Mouse (Mus musculus): ENCODE measurements around the gene Thumpd3. TPM values are rescaled to one million over a fixed set of nuclear protein-coding genes. Genes with fewer than 3 reads are reported as not detected.
A peak's percentile ranks its signal among the peaks of the same experiment; 100 is the strongest.

The Thumpd3 gene
- polyA plus RNA-seq, 1 experiment from 2014 or later, result 67.9 TPM

GRCm38 (mm10) chr6:113036463-113037175 lies 9.4 kb upstream of the Thumpd3 start:
- DNase-seq (ENCODE audit: low spot score), result no peak

GRCm38 (mm10) chr6:113037946-113038734 lies 7.9 kb upstream of the Thumpd3 start:
- DNase-seq (ENCODE audit: low spot score), result peak; percentile 73

DNA sequence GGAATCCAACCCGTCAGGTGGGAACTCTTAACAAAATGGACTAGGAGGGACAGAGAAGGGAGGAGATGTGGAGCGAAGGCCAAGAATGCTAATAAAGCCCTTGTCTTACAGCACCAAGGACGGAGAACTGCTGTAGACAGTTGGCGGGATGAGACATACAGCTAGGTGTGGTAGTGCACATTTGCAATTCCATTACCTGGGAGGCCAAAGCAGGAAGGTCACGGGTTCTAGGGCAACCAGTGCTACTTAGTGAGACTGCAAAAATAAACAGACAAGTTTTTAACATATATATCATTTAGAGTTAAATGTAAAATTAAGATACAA lies 7.3 kb upstream of the Thumpd3 start:
- DNase-seq (ENCODE audit: low spot score), result no peak

- no peak for DNase-seq (ENCODE audit: low spot score)
Observed at GRCm38 (mm10) chr6:113040319-113040718, 5.7 kb upstream of the Thumpd3 start.

- no peak for DNase-seq (ENCODE audit: low spot score)
Observed at GRCm38 (mm10) chr6:113041215-113041990, 4.6 kb upstream of the Thumpd3 start.

DNA sequence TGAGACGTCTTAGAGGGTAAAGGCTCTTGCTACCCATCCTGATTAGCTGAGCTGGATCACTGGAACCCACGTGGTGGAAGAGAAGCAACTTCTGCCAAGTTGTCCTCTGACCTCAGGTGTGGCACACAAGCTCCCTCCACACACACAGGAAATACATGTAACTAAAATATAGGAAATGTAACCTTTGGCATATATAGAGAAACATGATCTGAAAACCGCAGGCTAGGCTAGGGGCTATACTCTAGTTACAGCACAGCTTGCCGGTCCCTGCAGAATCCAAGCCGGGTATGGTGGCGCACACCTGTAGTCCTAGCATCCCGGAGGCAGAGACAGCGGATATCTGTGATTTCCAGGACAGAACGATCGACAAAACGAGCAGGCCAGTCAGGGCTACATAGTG lies 450 bp upstream of the Thumpd3 start:
- DNase-seq (ENCODE audit: low spot score), result no peak

DNA sequence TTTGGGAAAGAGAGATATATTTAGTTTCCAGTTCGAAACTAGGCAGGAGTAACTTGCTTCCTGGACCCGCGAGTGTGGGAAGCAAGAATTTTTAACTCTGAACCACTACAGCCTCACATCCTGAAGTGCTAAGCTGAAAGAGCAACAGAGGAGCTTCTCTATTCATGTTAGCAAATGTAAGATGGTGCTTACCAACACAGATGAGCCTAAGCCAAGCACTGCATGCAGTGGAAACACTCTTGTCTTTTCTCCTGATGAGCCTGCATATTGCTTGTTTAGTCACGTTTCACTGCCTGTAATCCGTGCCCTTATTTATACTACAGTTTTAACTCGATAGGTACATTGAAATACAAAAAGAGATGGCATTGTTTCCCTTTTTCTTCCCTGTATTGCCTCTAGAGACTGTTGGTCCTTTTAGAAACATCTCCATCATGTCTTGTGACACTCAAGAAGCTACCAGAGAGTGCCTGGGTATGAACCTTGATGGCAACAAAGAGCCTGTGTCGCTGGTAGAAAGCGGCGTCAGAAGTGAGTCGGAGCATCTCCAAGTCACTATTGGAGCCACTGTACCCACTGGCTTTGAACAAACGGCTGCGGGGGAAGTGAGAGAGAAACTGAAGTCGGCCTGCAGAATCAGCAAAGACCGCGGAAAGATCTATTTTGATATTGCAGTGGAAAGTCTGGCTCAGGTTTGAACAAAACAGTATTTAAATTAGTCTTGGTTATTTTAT lies 1.2 kb downstream of the Thumpd3 start:
- peak; percentile 11 for DNase-seq (ENCODE audit: low spot score)

DNA sequence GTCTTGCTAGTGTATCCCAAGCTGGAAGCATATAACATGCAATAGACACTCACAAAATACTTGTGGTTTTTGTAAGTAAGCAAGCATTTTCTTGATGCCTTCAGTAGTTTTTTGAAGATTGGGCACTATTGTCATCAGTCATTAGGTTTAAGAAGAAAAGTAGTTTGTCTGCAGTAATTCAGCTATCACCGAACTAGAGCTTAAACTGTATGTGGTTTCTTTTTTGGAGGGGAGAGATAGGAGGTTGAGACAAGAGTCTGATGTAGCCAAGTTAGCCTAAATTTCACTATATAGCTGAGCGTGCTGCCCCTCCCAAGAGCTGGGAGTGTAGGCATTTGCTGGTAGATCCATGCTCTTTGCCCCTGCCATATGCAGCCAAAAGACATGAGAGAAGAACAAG lies 2.3 kb downstream of the Thumpd3 start:
- no peak for DNase-seq (ENCODE audit: low spot score)

- DNase-seq (ENCODE audit: low spot score), result no peak
Observed at GRCm38 (mm10) chr6:113049159-113049558, 3.1 kb downstream of the Thumpd3 start.

DNA sequence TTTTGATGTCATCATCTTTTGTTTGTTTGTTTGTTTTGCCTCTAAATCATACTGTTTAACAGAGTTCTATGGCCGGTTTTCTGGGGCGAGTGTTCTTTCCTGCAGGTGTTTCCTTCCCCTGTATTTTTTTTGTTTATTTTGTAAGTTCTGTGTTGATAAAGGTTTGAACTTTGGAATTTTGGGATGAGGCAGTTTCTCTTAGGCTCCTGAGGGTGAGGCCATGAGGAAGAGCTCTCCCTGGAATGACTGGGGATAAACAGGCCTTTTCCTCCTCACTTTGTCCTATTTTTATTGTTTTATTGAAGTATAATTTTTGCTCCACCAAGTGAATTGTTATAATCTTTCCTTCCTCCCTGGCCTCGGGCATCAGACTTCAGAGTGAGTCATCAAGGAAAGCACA lies 6.9 kb downstream of the Thumpd3 start:
- no peak for DNase-seq (ENCODE audit: low spot score)

GRCm38 (mm10) chr6:113054552-113055107 lies 8.6 kb downstream of the Thumpd3 start:
- DNase-seq (ENCODE audit: low spot score), result no peak

DNA sequence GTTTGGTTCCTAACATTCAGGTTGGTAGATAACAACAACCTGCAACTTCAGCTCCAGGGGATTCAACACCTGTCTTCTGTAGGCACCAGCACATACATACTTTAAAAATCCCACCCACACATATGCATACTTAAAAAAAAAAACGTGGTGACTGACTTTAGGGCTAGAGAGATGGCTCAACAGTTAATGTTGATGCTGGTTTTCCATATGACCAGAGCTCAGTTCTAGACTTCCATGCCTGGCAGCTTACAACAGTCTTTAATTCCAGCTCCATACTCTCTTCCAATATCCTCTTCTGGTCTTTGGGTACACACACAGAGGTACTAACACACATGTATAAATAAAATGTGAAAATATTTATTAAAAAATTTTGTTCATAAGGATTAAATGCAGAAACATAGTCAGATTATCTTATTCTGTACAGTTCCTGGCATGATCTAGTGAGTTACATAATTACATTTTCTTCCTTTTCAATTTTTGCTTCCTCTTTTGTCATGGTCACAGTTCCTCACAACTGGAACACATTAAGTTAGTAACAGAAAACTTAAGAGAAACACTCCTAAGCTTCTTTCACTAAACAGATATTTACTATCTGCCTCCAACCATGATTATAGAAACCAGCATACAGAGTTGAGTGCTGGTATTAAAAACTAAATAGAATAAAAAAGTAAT lies 15.0 kb downstream of the Thumpd3 start:
- DNase-seq (ENCODE audit: low spot score), result no peak

- DNase-seq (ENCODE audit: low spot score), result no peak
Observed at GRCm38 (mm10) chr6:113062253-113062652, 16.2 kb downstream of the Thumpd3 start.

DNA sequence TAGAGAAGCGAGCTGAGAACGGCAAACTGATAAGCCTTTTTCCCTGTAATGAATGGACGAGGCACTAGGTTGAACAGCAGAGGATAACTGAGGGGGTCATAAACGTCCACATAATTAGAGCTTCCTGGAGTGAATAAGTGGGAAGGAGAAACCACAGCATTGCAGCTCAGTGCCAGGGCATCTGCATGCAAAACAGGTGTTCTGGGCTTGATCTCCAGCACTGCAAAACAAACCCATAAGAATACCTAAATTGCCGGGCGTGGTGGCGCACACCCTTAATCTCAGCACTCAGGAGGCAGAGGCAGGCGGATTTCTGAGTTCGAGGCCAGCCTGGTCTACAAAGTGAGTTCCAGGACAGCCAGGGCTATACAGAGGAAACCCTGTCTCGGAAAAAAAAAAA lies 17.3 kb downstream of the Thumpd3 start:
- DNase-seq (ENCODE audit: low spot score), result no peak

GRCm38 (mm10) chr6:113065186-113065585 lies 19.2 kb downstream of the Thumpd3 start:
- no peak for DNase-seq (ENCODE audit: low spot score)

- no peak for DNase-seq (ENCODE audit: low spot score)
Observed at GRCm38 (mm10) chr6:113069154-113069553, 23.1 kb downstream of the Thumpd3 start.

DNA sequence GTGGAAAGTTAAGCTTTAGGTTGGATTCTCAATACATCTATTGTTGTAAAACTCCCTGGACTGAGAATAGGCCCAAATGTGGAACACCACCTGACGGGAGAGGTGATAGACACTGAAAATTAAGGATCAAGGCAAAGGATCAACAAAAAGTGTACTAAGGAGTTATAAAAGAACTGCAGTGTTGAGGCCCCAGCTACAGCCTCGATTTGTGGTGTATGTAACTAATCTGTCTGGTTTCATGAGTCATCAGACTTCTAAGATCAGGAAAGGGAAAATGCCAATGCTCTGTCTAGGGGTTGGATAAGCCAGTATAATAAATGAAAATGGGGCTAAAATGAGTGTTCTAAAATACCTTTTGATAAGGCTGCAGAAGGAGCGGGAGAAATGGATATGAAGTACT lies 29.2 kb downstream of the Thumpd3 start:
- no peak for DNase-seq (ENCODE audit: low spot score)

DNA sequence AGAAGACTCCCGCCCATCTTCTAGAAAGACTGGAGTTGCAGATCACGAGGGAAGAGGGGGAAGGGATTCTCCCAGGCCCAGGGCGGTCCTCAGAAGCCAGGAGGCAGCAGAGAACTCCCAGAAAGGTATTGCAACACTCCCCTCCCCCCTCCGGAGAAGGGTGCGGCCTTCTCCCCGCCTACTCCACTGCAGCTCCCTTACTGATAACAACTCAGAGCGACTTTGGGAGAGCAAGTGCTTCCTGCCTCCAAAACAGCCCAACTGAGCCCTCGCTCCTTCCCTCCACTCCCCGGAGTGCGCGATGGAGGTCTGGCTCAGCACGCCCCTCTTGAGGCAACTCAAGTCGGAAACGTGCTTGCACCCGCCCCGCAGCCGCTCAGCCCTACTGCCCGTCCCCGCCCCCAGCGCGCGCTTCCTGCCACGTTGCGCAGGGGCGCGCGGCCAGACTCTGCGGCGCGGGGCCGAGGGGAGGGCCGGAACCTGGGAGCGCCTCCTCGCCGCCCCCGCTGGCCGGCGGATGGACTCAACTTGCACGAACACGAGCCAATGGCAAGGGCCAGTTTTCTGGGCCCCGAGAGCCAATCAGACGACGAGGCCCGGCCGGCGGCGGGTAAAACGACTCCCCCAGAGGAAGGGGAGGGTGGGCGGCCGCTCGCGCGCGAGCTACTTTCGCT lies 30.1 kb downstream of the Thumpd3 start:
- DNase-seq (ENCODE audit: low spot score), result peak; percentile 91

DNA sequence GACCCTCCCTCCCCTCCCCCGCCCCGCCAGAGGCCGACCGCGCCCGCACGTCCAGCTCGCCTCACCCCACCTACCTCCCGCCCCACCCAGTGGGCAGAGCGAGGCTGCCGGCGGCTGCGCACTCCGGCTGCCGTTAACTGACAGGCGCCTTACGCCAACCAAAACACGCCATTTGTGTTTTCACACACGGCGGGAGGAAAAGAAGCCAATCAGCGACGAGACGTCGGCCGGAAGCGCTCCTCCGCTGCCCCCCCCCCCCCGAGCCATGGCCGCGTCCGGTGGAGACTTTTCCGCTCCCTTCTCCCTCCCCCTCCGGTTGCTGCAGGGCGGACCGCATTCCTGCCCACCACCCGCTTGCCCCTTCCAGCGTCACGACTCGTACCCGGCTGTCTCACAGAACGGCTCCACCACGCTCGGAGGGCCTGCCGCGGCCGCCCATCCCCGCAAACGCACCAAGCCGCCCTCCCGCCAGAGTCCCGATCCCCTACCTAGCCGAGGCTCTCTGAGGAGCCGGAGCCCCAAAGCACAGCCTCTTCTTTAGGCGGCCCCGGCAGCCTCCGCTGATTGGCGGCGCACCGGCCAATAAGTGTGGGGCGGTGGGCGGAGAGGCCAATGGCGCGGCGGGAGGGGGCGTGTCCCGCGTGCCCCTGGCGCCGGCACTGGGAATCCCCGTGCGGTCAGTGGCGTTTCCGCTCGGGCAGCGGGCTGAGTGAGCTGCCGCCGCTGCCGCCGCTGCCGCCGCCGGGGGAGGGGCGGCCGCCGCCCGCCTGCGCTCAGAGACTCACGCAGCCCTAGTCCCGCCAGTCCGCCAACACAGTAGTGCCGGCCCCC lies 30.9 kb downstream of the Thumpd3 start, which contains the start of gene Setd5:
Gene Setd5 (plus strand): TSS at position 680 of the 831 bp plus-strand sequence.
- DNase-seq (ENCODE audit: low spot score), result peak; percentile 97

Data from thymus, postnatal 0 days (tissue).